Mouse (Mus musculus) forebrain, embryonic 11.5 days (tissue): ENCODE measurements at regions not wholly inside any gene's neighbourhood (a gene's known extent, or its start where the extent isn't known, plus 50 kb on each side); places are given as distances from the start of the nearest gene placed in this dataset.
A peak's percentile ranks its signal among the peaks of the same experiment; 100 is the strongest.

Experiments used
- ATAC-seq: fragments of 200-750 bp; cut with Nextera tagmentation; replicated peaks from 2 replicates; pipeline ENCODE4 v1.8.0; 2017; ENCODE audit warnings: moderate TSS enrichment; ENCODE audit not compliant: low FRiP score
- DNase-seq: peaks from one replicate; pipeline ENCODE4 v3.0.0-alpha.2; 2017; ENCODE audit warnings: low spot score
- H3K27ac ChIP-seq: fragments of 300-500 bp; sonication (generic); 2 replicates; pipeline ENCODE4 v1.5.1; 2014; ENCODE audit warnings: low read depth, low read length
- H3K27me3 ChIP-seq: fragments of 300-500 bp; sonication (generic); 2 replicates; pipeline ENCODE4 v1.6.1; 2014; ENCODE audit warnings: mild to moderate bottlenecking, low read length, mixed read lengths; ENCODE audit not compliant: control insufficient read depth, insufficient read depth
- H3K36me3 ChIP-seq: fragments of 300-500 bp; sonication (generic); 2 replicates; pipeline ENCODE4 v1.6.1; 2014; ENCODE audit warnings: mild to moderate bottlenecking, low read length, moderate library complexity, mixed read lengths; ENCODE audit not compliant: control insufficient read depth, insufficient read depth
- H3K4me1 ChIP-seq: fragments of 300-500 bp; sonication (generic); replicated peaks from 2 replicates; pipeline ENCODE4 v1.6.1; 2014; ENCODE audit warnings: low read length, mixed read lengths; ENCODE audit not compliant: control insufficient read depth, insufficient read depth
- H3K4me2 ChIP-seq: fragments of 300-500 bp; sonication (generic); 2 replicates; pipeline ENCODE4 v1.6.1; 2014; ENCODE audit warnings: low read depth, mild to moderate bottlenecking, low read length, moderate library complexity, mixed read lengths; ENCODE audit not compliant: severe bottlenecking
- H3K4me3 ChIP-seq: fragments of 300-500 bp; sonication (generic); 2 replicates; pipeline ENCODE4 v1.5.1; 2014; ENCODE audit warnings: low read depth, low read length
- H3K9ac ChIP-seq: fragments of 300-500 bp; sonication (generic); 2 replicates; pipeline ENCODE4 v1.6.1; 2014; ENCODE audit warnings: low read length
- H3K9me3 ChIP-seq: fragments of 300-500 bp; sonication (generic); 2 replicates; pipeline ENCODE4 v1.6.1; 2016; ENCODE audit warnings: low read length, mixed read lengths; ENCODE audit not compliant: control insufficient read depth
- WGBS: fragments of 180-500 bp; shearing (Covaris S2); extraction: QIAGEN DNeasy Blood & Tissue Kit; methylation state at CpG from one replicate; pipeline ENCODE4 v1.1.7; 2014; 5-methylcytosine and 5-hydroxymethylcytosine counted together

- no peak for ATAC-seq
- Histone ChIP-seq H3K4me1 (no peaks in the 10 kb centered on the region), H3K36me3 (no peaks in the 10 kb centered on the region), H3K4me2 (no peak overlapping the region), H3K9ac (no peak overlapping the region), H3K9me3 (no peaks in the 10 kb centered on the region), H3K27me3 (no peaks in the 10 kb centered on the region), H3K27ac (no peak overlapping the region), H3K4me3 (no peak overlapping the region)
- 91% methylated on average over 2 of the region's 2 CpGs for WGBS
- no peak for DNase-seq
These were observed 79.9 kb upstream of the Lyplal1 start for GRCm38 (mm10) chr1:186197057-186197456.

- no peaks in the 10 kb centered on the region for H3K36me3 ChIP-seq
- H3K4me1 ChIP-seq: no peaks in the 10 kb centered on the region
- no peak for ATAC-seq
- no peak for DNase-seq
- no peak overlapping the region for H3K4me3 ChIP-seq
- 88% methylated on average over 11 of the region's 11 CpGs for WGBS
- H3K27ac ChIP-seq: no peak overlapping the region
- no peak overlapping the region for H3K9ac ChIP-seq
- H3K9me3 ChIP-seq: no peaks in the 10 kb centered on the region
- H3K4me2 ChIP-seq: no peak overlapping the region
- H3K27me3 ChIP-seq: no peaks in the 10 kb centered on the region
These were observed 72.3 kb upstream of the Lyplal1 start for GRCm38 (mm10) chr1:186189390-186189789.

GRCm38 (mm10) chr1:186187372-186187771, 70.3 kb upstream of the Lyplal1 start:
- H3K4me2 ChIP-seq: no peak overlapping the region
- H3K27ac ChIP-seq: peak overlapping the region; percentile 31; the same call in 1 of the 2 replicates
- DNase-seq (no peak), ATAC-seq (peak; percentile 70)
- H3K36me3 ChIP-seq: no peaks in the 10 kb centered on the region
- no peaks in the 10 kb centered on the region for H3K9me3 ChIP-seq
- H3K9ac ChIP-seq: no peak overlapping the region
- no peaks in the 10 kb centered on the region for H3K27me3 ChIP-seq
- H3K4me1 ChIP-seq: 0 out of 2 replicates have a peak, but pooled peaks cover 3% of the 10 kb centered on the region
- WGBS: 64% methylated on average over 5 of the region's 5 CpGs
- H3K4me3 ChIP-seq: no peak overlapping the region

- WGBS: 75% methylated on average over 8 of the region's 8 CpGs
- Histone ChIP-seq H3K36me3 (no peaks in the 10 kb centered on the region), H3K4me3 (no peak overlapping the region), H3K9ac (no peak overlapping the region; the same call in 1 of the 2 replicates), H3K4me2 (0 out of 2 replicates have a peak overlapping the region, but pooled peaks have one; percentile 15), H3K27ac (no peak overlapping the region), H3K27me3 (no peaks in the 10 kb centered on the region), H3K9me3 (no peaks in the 10 kb centered on the region), H3K4me1 (0 out of 2 replicates have a peak, but pooled peaks cover 3% of the 10 kb centered on the region)
- ATAC-seq (peak; percentile 35; the same call in 1 of the 2 replicates), DNase-seq (no peak)
These were observed 66.1 kb upstream of the Lyplal1 start for GRCm38 (mm10) chr1:186183204-186183651.

- peak overlapping the region; percentile 3; the same call in 1 of the 2 replicates for H3K9ac ChIP-seq
- no peaks in the 10 kb centered on the region for H3K27me3 ChIP-seq
- no peak overlapping the region for H3K27ac ChIP-seq
- H3K9me3 ChIP-seq: no peaks in the 10 kb centered on the region
- H3K36me3 ChIP-seq: no peaks in the 10 kb centered on the region
- 0 out of 2 replicates have a peak, but pooled peaks cover 3% of the 10 kb centered on the region for H3K4me1 ChIP-seq
- 0 out of 2 replicates have a peak overlapping the region, but pooled peaks have one; percentile 15 for H3K4me2 ChIP-seq
- DNase-seq (no peak), ATAC-seq (peak; percentile 75)
- H3K4me3 ChIP-seq: no peak overlapping the region
- 49% methylated on average over 23 of the region's 23 CpGs for WGBS
These were observed 65.5 kb upstream of the Lyplal1 start for GRCm38 (mm10) chr1:186182498-186183203.

GRCm38 (mm10) chr1:186177019-186177418, 59.9 kb upstream of the Lyplal1 start:
- WGBS: 81% methylated on average over 3 of the region's 3 CpGs
- no peak overlapping the region for H3K4me3 ChIP-seq
- ATAC-seq (no peak), DNase-seq (no peak)
- H3K9me3 ChIP-seq: no peaks in the 10 kb centered on the region
- H3K9ac ChIP-seq: no peak overlapping the region
- no peaks in the 10 kb centered on the region for H3K4me1 ChIP-seq
- H3K36me3 ChIP-seq: no peaks in the 10 kb centered on the region
- no peak overlapping the region for H3K27ac ChIP-seq
- no peaks in the 10 kb centered on the region for H3K27me3 ChIP-seq
- no peak overlapping the region for H3K4me2 ChIP-seq

DNA sequence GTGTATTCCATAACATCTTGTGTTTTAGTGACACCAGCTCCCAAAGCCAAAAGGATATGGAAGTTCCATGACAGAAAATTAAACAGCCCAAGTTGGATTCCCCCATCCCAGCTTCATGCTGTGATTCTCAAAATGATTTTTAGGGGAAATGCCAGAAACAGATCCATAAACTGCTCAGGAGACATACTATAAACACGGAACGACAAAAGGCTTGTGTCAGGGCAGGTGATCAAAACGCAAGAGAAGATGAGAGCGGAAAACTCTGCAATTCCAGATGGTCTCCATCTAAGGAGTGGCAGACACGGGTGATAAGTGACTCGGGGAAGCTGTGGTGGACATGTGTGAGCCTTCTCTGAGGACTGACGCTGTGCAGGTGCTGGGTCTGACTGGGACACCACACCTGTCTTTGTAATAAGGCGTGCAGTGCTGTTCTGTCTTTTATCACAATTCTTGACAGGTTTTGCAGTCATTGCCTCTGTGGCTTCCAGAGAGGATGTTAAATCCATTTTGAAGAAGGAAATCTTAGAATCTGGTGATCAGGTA, 56.4 kb upstream of the Lyplal1 start:
- Histone ChIP-seq H3K4me1 (no peaks in the 10 kb centered on the region), H3K9me3 (no peaks in the 10 kb centered on the region), H3K36me3 (no peaks in the 10 kb centered on the region), H3K27ac (no peak overlapping the region), H3K27me3 (no peaks in the 10 kb centered on the region), H3K9ac (no peak overlapping the region), H3K4me2 (no peak overlapping the region), H3K4me3 (no peak overlapping the region)
- ATAC-seq (no peak), DNase-seq (no peak)
- WGBS: 89% methylated on average over 8 of the region's 8 CpGs

- DNase-seq (no peak), ATAC-seq (no peak)
- Histone ChIP-seq H3K27me3 (no peaks in the 10 kb centered on the region), H3K4me2 (no peak overlapping the region), H3K27ac (no peak overlapping the region), H3K9ac (no peak overlapping the region), H3K9me3 (no peaks in the 10 kb centered on the region), H3K4me1 (no peaks in the 10 kb centered on the region), H3K4me3 (no peak overlapping the region), H3K36me3 (no peaks in the 10 kb centered on the region)
- WGBS: 92% methylated on average over 6 of the region's 6 CpGs
These were observed 54.6 kb upstream of the Lyplal1 start for GRCm38 (mm10) chr1:186171691-186172090.
